Mouse (Mus musculus) G1E (cell line): Measurements from ENCODE around the gene Gm10643.

Source experiments
- CTCF ChIP-seq: IDR thresholded peaks from 2 replicates; pipeline ENCODE4 v1.5.1; 2012; ENCODE audit warnings: low read depth, low read length, inconsistent platforms, mixed read lengths
- GATA1 ChIP-seq: IDR thresholded peaks from 2 replicates; pipeline ENCODE4 v1.6.1; 2012; ENCODE audit warnings: borderline replicate concordance, low read length, inconsistent platforms, mixed read lengths
- POLR2AphosphoS5 ChIP-seq: IDR thresholded peaks from 2 replicates; pipeline ENCODE4 v1.6.1; 2012; ENCODE audit warnings: low read depth, low read length, inconsistent platforms; ENCODE audit not compliant: insufficient replicate concordance

GRCm38 (mm10) chr8:84060245-84060644, 4.7 kb downstream of the Gm10643 start:
- no peak for TF ChIP-seq POLR2AphosphoS5
- no peak for TF ChIP-seq CTCF
- no peak for TF ChIP-seq GATA1
